Mouse (Mus musculus) cerebellum, adult 2 months (tissue): ENCODE data around the gene Ntm.

Experiments
- CTCF ChIP-seq: fragments of 200-500 bp; IDR thresholded peaks from 2 replicates; pipeline ENCODE4 v1.5.1; 2011; ENCODE audit warnings: low read depth, mild to moderate bottlenecking, control low read depth, low read length, moderate library complexity, borderline replicate concordance; ENCODE audit not compliant: insufficient read depth
- POLR2A ChIP-seq: fragments of 200-500 bp; IDR thresholded peaks from 2 replicates; pipeline ENCODE4 v1.6.1; 2011; ENCODE audit warnings: low read length, control low read depth, borderline replicate concordance; ENCODE audit not compliant: insufficient read depth

DNA sequence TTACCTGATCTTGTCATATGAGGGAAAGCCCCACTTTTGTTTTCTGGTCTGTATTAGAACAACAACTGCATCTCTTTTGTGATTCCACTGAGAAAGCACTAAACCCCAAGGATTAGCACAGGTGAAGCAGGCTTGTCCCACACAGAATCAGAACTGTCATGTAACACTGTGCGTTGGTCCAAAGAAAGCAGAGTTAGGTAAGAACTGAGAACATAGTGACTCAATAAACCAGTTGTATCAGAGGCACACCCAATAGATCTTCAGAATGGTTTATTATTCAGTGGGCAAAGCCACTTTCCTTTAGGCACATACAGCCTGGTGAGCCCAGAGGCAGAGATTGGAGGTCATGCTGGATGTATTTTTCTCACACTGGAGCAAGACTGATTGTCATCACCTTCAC, 556.9 kb downstream of the Ntm start:
- TF ChIP-seq CTCF, result no peak
- TF ChIP-seq POLR2A, result no peak
